Mouse (Mus musculus) gonadal fat pad, adult 2 months (tissue): ENCODE data around the gene Ccdc103. TPM values are rescaled to one million over a fixed set of nuclear protein-coding genes. Genes with fewer than 3 reads are reported as not detected.

Experiments used
- DNase-seq: peaks from one replicate; pipeline ENCODE4 v3.0.0-alpha.2; 2012; ENCODE audit warnings: low read depth
- polyA plus RNA-seq: library from polyadenylated mRNA; depleted of rRNA; stranded (reverse); fragments of >200 nt; gene quantifications from 2 replicates; pipeline ENCODE4 v1.2.3, GENCODE M21; 2012; rRNA removed

Gene Ccdc103
- polyA plus RNA-seq, 1 experiment: 0.73 TPM

- DNase-seq: no peak
Measured at GRCm38 (mm10) chr11:102890096-102890495, 9.1 kb downstream of the Ccdc103 start.

- DNase-seq: peak; percentile 33
Measured at GRCm38 (mm10) chr11:102893015-102893651, 12.1 kb downstream of the Ccdc103 start.

GRCm38 (mm10) chr11:102894716-102895115 is 13.7 kb downstream of the Ccdc103 start:
- DNase-seq: no peak

- no peak for DNase-seq
Measured at GRCm38 (mm10) chr11:102895779-102896178, 14.8 kb downstream of the Ccdc103 start.

- no peak for DNase-seq
Measured at GRCm38 (mm10) chr11:102896641-102897040, 15.6 kb downstream of the Ccdc103 start.

- no peak for DNase-seq
Measured at GRCm38 (mm10) chr11:102898408-102898807, 17.4 kb downstream of the Ccdc103 start.

GRCm38 (mm10) chr11:102900763-102901162 is 19.8 kb downstream of the Ccdc103 start, which contains the start of gene Gfap:
Gfap (minus strand) TSS chr11:102900912.
- no peak for DNase-seq

GRCm38 (mm10) chr11:102901199-102901598 is 20.2 kb downstream of the Ccdc103 start:
- DNase-seq: no peak

- no peak for DNase-seq
Measured at GRCm38 (mm10) chr11:102902107-102902506, 21.1 kb downstream of the Ccdc103 start.

- no peak for DNase-seq
Measured at GRCm38 (mm10) chr11:102903654-102904053, 22.6 kb downstream of the Ccdc103 start.

GRCm38 (mm10) chr11:102911376-102911775 is 30.4 kb downstream of the Ccdc103 start:
- no peak for DNase-seq

GRCm38 (mm10) chr11:102915380-102915779 is 34.4 kb downstream of the Ccdc103 start:
- DNase-seq: no peak

GRCm38 (mm10) chr11:102918077-102918476 is 37.1 kb downstream of the Ccdc103 start:
- DNase-seq: no peak

GRCm38 (mm10) chr11:102921491-102921890 is 40.5 kb downstream of the Ccdc103 start:
- DNase-seq: no peak

- DNase-seq: peak; percentile 45
Measured at GRCm38 (mm10) chr11:102924557-102925350, 43.8 kb downstream of the Ccdc103 start, which contains the start of gene Kif18b. Kif18b (minus strand) TSS chr11:102925124.

- no peak for DNase-seq
Measured at GRCm38 (mm10) chr11:102925351-102925717, 44.3 kb downstream of the Ccdc103 start.

- no peak for DNase-seq
Measured at GRCm38 (mm10) chr11:102930672-102931071, 49.7 kb downstream of the Ccdc103 start.

Other genes starting within 250 kb of the Ccdc103 start
- 0.23 TPM in 1 of 2 replicates, not detected in the other for gene Meioc, start 217.5 kb upstream of the Ccdc103 start, polyA plus RNA-seq
- 6.8 and 7.0 TPM in 2 replicates for gene Ccdc43, start 183.4 kb upstream of the Ccdc103 start, polyA plus RNA-seq
- 3.9 and 4.1 TPM in 2 replicates for gene Adam11, start 119.8 kb upstream of the Ccdc103 start, polyA plus RNA-seq
- gene Gjc1, start 61.5 kb upstream of the Ccdc103 start, polyA plus RNA-seq: 13.6 and 14.7 TPM in 2 replicates
- 8.6 and 9.9 TPM in 2 replicates for gene Higd1b, start 45.4 kb upstream of the Ccdc103 start, polyA plus RNA-seq
- 74.1 and 82.2 TPM in 2 replicates for gene Eftud2, start 219 bp upstream of the Ccdc103 start, polyA plus RNA-seq
- 0.08 and 0.16 TPM in 2 replicates for gene Fam187a, start 4.0 kb downstream of the Ccdc103 start, polyA plus RNA-seq
- 0.32 and 0.37 TPM in 2 replicates for gene Gfap, start 19.7 kb downstream of the Ccdc103 start, polyA plus RNA-seq
- 1.2 TPM in 2 replicates for gene Kif18b, start 43.9 kb downstream of the Ccdc103 start, polyA plus RNA-seq
- gene C1ql1, start 65.5 kb downstream of the Ccdc103 start, polyA plus RNA-seq: 0.27 and 0.36 TPM in 2 replicates
- gene Nmt1, start 147.0 kb downstream of the Ccdc103 start, polyA plus RNA-seq: 43.3 and 60.0 TPM in 2 replicates
- 58.6 and 61.1 TPM in 2 replicates for gene Dcakd, start 147.1 kb downstream of the Ccdc103 start, polyA plus RNA-seq
- 25.5 and 30.4 TPM in 2 replicates for gene Plcd3, start 220.5 kb downstream of the Ccdc103 start, polyA plus RNA-seq
- gene Acbd4, start 220.5 kb downstream of the Ccdc103 start, polyA plus RNA-seq: 92.7 and 113 TPM in 2 replicates
- gene Hexim1, start 235.0 kb downstream of the Ccdc103 start, polyA plus RNA-seq: 16.3 and 21.3 TPM in 2 replicates